Mouse (Mus musculus) hindbrain, embryonic 10.5 days (tissue): ENCODE data around the gene Smchd1. TPM values are rescaled to one million over a fixed set of nuclear protein-coding genes. Genes with fewer than 3 reads are reported as not detected.
"Not testable (repeated sequence)": the region's sequence is repeated elsewhere in the genome, so short reads cannot be mapped to it uniquely, and the experiment has no call there.

Experiments used
- DNase-seq: peaks from one replicate; pipeline ENCODE4 v3.0.0-alpha.2; 2017; ENCODE audit warnings: low spot score
- H3K27ac ChIP-seq: fragments of 300-500 bp; sonication (generic); 2 replicates; pipeline ENCODE4 v1.5.1; 2016; ENCODE audit warnings: mild to moderate bottlenecking, moderate library complexity
- H3K27me3 ChIP-seq: fragments of 300-500 bp; sonication (generic); 2 replicates; pipeline ENCODE4 v1.6.1; 2016; ENCODE audit warnings: mild to moderate bottlenecking; ENCODE audit not compliant: poor library complexity, insufficient read depth, severe bottlenecking
- H3K36me3 ChIP-seq: fragments of 300-500 bp; sonication (generic); 2 replicates; pipeline ENCODE4 v1.6.1; 2016; ENCODE audit warnings: mild to moderate bottlenecking, moderate library complexity
- H3K4me1 ChIP-seq: fragments of 300-500 bp; sonication (generic); replicated peaks from 2 replicates; pipeline ENCODE4 v1.6.1; 2016; ENCODE audit warnings: mild to moderate bottlenecking
- H3K4me3 ChIP-seq: fragments of 300-500 bp; sonication (generic); 2 replicates; pipeline ENCODE4 v1.5.1; 2016; ENCODE audit warnings: mild to moderate bottlenecking, moderate library complexity
- H3K9me3 ChIP-seq: fragments of 300-500 bp; sonication (generic); 2 replicates; pipeline ENCODE4 v1.6.1; 2016; ENCODE audit warnings: mild to moderate bottlenecking, moderate library complexity
- WGBS: fragments of 180-500 bp; shearing (Covaris S2); methylation state at CpG from one replicate; pipeline ENCODE4 v1.1.7; 2016; 5-methylcytosine and 5-hydroxymethylcytosine counted together
- polyA plus RNA-seq: library from polyadenylated mRNA; unstranded; fragments of >200 nt; fragmentation: Nextera tagmentation; extraction: Ambion mirVana; gene quantifications from 2 replicates; pipeline ENCODE4 v1.2.1, GENCODE M21; 2016

Gene Smchd1
- polyA plus RNA-seq, 1 experiment from 2014 or later, result 50.7 TPM

GRCm38 (mm10) chr17:71479381-71479901, 4.3 kb upstream of the Smchd1 start:
- WGBS, result 75% methylated on average over 5 of the region's 5 CpGs
- Histone ChIP-seq H3K4me1 (peaks cover 8% of the 10 kb centered on the region; the same call in 1 of the 2 replicates), H3K27ac (no peak overlapping the region)

GRCm38 (mm10) chr17:71477481-71477880, 2.3 kb upstream of the Smchd1 start:
- Histone ChIP-seq H3K27ac (no peak overlapping the region), H3K4me3 (no peak overlapping the region), H3K9me3 (no peaks in the 10 kb centered on the region), H3K4me1 (peaks cover 16% of the 10 kb centered on the region), H3K27me3 (no peaks in the 10 kb centered on the region), H3K36me3 (no peaks in the 10 kb centered on the region)
- DNase-seq, result no peak
- 93% methylated on average over 8 of the region's 8 CpGs for WGBS

More at GRCm38 (mm10) chr17:71479381-71479901, 4.3 kb upstream of the Smchd1 start:
- no peak for DNase-seq
- Histone ChIP-seq H3K4me3 (no peak overlapping the region), H3K36me3 (no peaks in the 10 kb centered on the region), H3K9me3 (no peaks in the 10 kb centered on the region), H3K27me3 (no peaks in the 10 kb centered on the region)

GRCm38 (mm10) chr17:71476346-71477020, 1.3 kb upstream of the Smchd1 start:
- no peak for DNase-seq
- Histone ChIP-seq H3K4me1 (peaks cover 16% of the 10 kb centered on the region), H3K27ac (peak overlapping the region; percentile 99), H3K36me3 (no peaks in the 10 kb centered on the region), H3K4me3 (peak overlapping the region; percentile 87), H3K9me3 (no peaks in the 10 kb centered on the region), H3K27me3 (no peaks in the 10 kb centered on the region)
- 87% methylated on average over 7 of the region's 7 CpGs for WGBS

- H3K4me1 ChIP-seq, result peaks cover 16% of the 10 kb centered on the region
- under 1% methylated on average over 31 of the region's 31 CpGs for WGBS
- no peak for DNase-seq
- H3K36me3 ChIP-seq, result no peaks in the 10 kb centered on the region
- H3K27me3 ChIP-seq, result no peaks in the 10 kb centered on the region
- H3K27ac ChIP-seq, result peak overlapping the region; percentile 99
- H3K9me3 ChIP-seq, result no peaks in the 10 kb centered on the region
- H3K4me3 ChIP-seq, result peak overlapping the region; percentile 87
Measured at GRCm38 (mm10) chr17:71475705-71476089, 554 bp upstream of the Smchd1 start.

GRCm38 (mm10) chr17:71474128-71474527, 1.0 kb downstream of the Smchd1 start:
- H3K36me3 ChIP-seq, result 0 out of 2 replicates have a peak, but pooled peaks cover 4% of the 10 kb centered on the region
- peak overlapping the region; percentile 99 for H3K27ac ChIP-seq
- peak overlapping the region; percentile 87 for H3K4me3 ChIP-seq
- no peak for DNase-seq
- WGBS, result 15% methylated on average over 8 of the region's 8 CpGs
- H3K27me3 ChIP-seq, result no peaks in the 10 kb centered on the region
- H3K4me1 ChIP-seq, result peaks cover 16% of the 10 kb centered on the region
- no peaks in the 10 kb centered on the region for H3K9me3 ChIP-seq

GRCm38 (mm10) chr17:71471261-71471660, 3.9 kb downstream of the Smchd1 start:
- H3K36me3 ChIP-seq, result 0 out of 2 replicates have a peak, but pooled peaks cover 4% of the 10 kb centered on the region
- H3K4me1 ChIP-seq, result peaks cover 14% of the 10 kb centered on the region
- no peak overlapping the region for H3K27ac ChIP-seq
- WGBS, result 89% methylated on average over 2 of the region's 2 CpGs
- no peak overlapping the region for H3K4me3 ChIP-seq
- DNase-seq, result no peak
- no peaks in the 10 kb centered on the region for H3K27me3 ChIP-seq
- no peaks in the 10 kb centered on the region for H3K9me3 ChIP-seq

GRCm38 (mm10) chr17:71460312-71460711, 14.8 kb downstream of the Smchd1 start:
- Histone ChIP-seq H3K4me3 (no peak overlapping the region), H3K27me3 (no peaks in the 10 kb centered on the region), H3K9me3 (no peaks in the 10 kb centered on the region), H3K36me3 (peaks cover 87% of the 10 kb centered on the region), H3K4me1 (no peaks in the 10 kb centered on the region), H3K27ac (no peak overlapping the region)
- 88% methylated on average over 3 of the region's 3 CpGs for WGBS
- DNase-seq, result no peak

GRCm38 (mm10) chr17:71459818-71460217, 15.3 kb downstream of the Smchd1 start, which contains the start of gene Gm4707:
TSS of gene Gm4707 (minus strand) at chr17:71459918.
- DNase-seq, result no peak
- Histone ChIP-seq H3K4me3 (no peak within 1 kb of the TSS), H3K36me3 (peaks cover 91% of the 10 kb centered on the region), H3K27me3 (no peaks in the 10 kb centered on the region), H3K4me1 (no peaks in the 10 kb centered on the region), H3K9me3 (no peaks in the 10 kb centered on the region), H3K27ac (no peak within 1 kb of the TSS)
- 96% methylated on average over 2 of the region's 2 CpGs for WGBS

- not testable (repeated sequence) for H3K27me3 ChIP-seq, H3K4me1 ChIP-seq, H3K4me3 ChIP-seq, H3K27ac ChIP-seq, H3K9me3 ChIP-seq, DNase-seq
- H3K36me3 ChIP-seq, result peaks cover 86% of the 10 kb centered on the region
- WGBS, result 91% methylated on average over 6 of the region's 6 CpGs
Measured at GRCm38 (mm10) chr17:71457361-71457760, 17.8 kb downstream of the Smchd1 start.

GRCm38 (mm10) chr17:71445191-71445590, 30.0 kb downstream of the Smchd1 start:
- H3K27me3 ChIP-seq, result no peaks in the 10 kb centered on the region
- no peak for DNase-seq
- H3K4me3 ChIP-seq, result no peak overlapping the region
- peaks cover 82% of the 10 kb centered on the region for H3K36me3 ChIP-seq
- 95% methylated on average over 6 of the region's 6 CpGs for WGBS
- H3K27ac ChIP-seq, result no peak overlapping the region
- no peaks in the 10 kb centered on the region for H3K4me1 ChIP-seq
- H3K9me3 ChIP-seq, result peaks cover 6% of the 10 kb centered on the region; the same call in 1 of the 2 replicates

GRCm38 (mm10) chr17:71444718-71445117, 30.4 kb downstream of the Smchd1 start:
- Histone ChIP-seq H3K27me3 (no peaks in the 10 kb centered on the region), H3K4me1 (no peaks in the 10 kb centered on the region), H3K27ac (no peak overlapping the region), H3K9me3 (peaks cover 6% of the 10 kb centered on the region; the same call in 1 of the 2 replicates), H3K36me3 (peaks cover 84% of the 10 kb centered on the region), H3K4me3 (no peak overlapping the region)
- WGBS, result 86% methylated on average over 2 of the region's 2 CpGs
- no peak for DNase-seq

- peaks cover 6% of the 10 kb centered on the region; the same call in 1 of the 2 replicates for H3K9me3 ChIP-seq
- no peak overlapping the region for H3K27ac ChIP-seq
- WGBS, result 91% methylated on average over 3 of the region's 3 CpGs
- H3K4me1 ChIP-seq, result no peaks in the 10 kb centered on the region
- H3K27me3 ChIP-seq, result no peaks in the 10 kb centered on the region
- H3K4me3 ChIP-seq, result no peak overlapping the region
- DNase-seq, result no peak
- peaks cover 82% of the 10 kb centered on the region for H3K36me3 ChIP-seq
Measured at GRCm38 (mm10) chr17:71444126-71444525, 31.0 kb downstream of the Smchd1 start.

GRCm38 (mm10) chr17:71443273-71443672, 31.9 kb downstream of the Smchd1 start:
- H3K9me3 ChIP-seq, result peaks cover 6% of the 10 kb centered on the region; the same call in 1 of the 2 replicates
- DNase-seq, result no peak
- WGBS, result 93% methylated on average over 6 of the region's 6 CpGs
- H3K36me3 ChIP-seq, result peaks cover 76% of the 10 kb centered on the region
- no peak overlapping the region for H3K27ac ChIP-seq
- no peaks in the 10 kb centered on the region for H3K27me3 ChIP-seq
- no peak overlapping the region for H3K4me3 ChIP-seq
- no peaks in the 10 kb centered on the region for H3K4me1 ChIP-seq
